24 mouse cellular contexts compared by ENCODE assay signal in the genomic region with DNA sequence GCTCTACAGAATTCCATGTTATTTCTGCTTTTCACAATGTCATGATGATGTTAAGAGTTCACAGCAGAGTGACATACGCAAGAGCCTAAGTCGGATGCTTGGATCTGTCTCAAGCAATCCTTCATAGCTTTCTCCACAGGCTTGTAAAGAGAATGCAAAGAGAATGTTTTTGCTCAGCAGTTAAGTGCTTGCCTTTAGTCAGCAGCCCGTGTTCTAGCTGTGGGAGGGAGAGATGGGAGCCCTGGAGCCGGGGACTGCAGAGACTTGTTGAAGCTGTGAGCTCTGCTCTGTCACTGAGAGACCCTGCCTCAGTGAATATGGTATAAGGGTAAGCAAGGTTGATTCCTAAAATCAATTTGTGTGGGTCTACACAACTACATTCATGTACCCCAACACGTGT.
DNase-seq lines count a peak whose midpoint lies in the region; ATAC-seq and TF ChIP-seq lines count a peak whose summit lies in the region.
"Had no signal": no experiment of that assay in that cellular context is flagged by ENCODE, and none has a peak within 500 bp of the region (broad histone marks: within the 10 kb centered on the region; RNA-seq: fewer than 3 reads in every experiment).

No protein-coding gene starts in this region.

- intact Hi-C loops in heart, postnatal 25 days (cut with DNase I) = no loop called here

- TF ChIP-seq CTCF in layer of hippocampus, adult 2 months (conservative IDR thresholded peaks at IDR 0.05) = no peak
- no peak for TF ChIP-seq CTCF in cortical plate, adult 2 months (IDR thresholded peaks at IDR 0.05; ENCODE audit: extremely low read depth, insufficient read depth, low read length)

- H3K9me3 ChIP-seq in forebrain, embryonic 11.5 days (ENCODE audit: control insufficient read depth, low read length) = no peaks in the 10 kb centered on the region
- H3K9me3 ChIP-seq: embryonic facial prominence, embryonic 13.5 days; embryonic facial prominence, embryonic 15.5 days; forebrain, embryonic 10.5 days; forebrain, embryonic 13.5 days; forebrain, embryonic 15.5 days had no signal

- no peak for ATAC-seq in forebrain, embryonic 11.5 days (replicated peaks; ENCODE audit: low FRiP score)
- ATAC-seq: forebrain, embryonic 13.5 days; forebrain, embryonic 15.5 days; forebrain, postnatal 0 days had no signal

- H3K36me3 ChIP-seq in forebrain, embryonic 11.5 days (ENCODE audit: control insufficient read depth, insufficient read depth, low read length) = no peaks in the 10 kb centered on the region
- H3K36me3 ChIP-seq: embryonic facial prominence, embryonic 13.5 days; embryonic facial prominence, embryonic 15.5 days; forebrain, embryonic 10.5 days; forebrain, embryonic 15.5 days had no signal

- H3K27me3 ChIP-seq in forebrain, embryonic 11.5 days (ENCODE audit: control insufficient read depth, insufficient read depth, low read length) = no peaks in the 10 kb centered on the region
- H3K27me3 ChIP-seq: embryonic facial prominence, embryonic 13.5 days; embryonic facial prominence, embryonic 15.5 days; forebrain, embryonic 13.5 days; forebrain, embryonic 15.5 days had no signal

- TF ChIP-seq POLR2A in cortical plate, adult 2 months (IDR thresholded peaks at IDR 0.05; ENCODE audit: extremely low read depth, insufficient read depth, low read length) = no peak

- H3K9ac ChIP-seq in forebrain, embryonic 11.5 days (ENCODE audit: low read length) = no peak overlapping the region
- H3K9ac ChIP-seq: embryonic facial prominence, embryonic 13.5 days; embryonic facial prominence, embryonic 15.5 days; forebrain, embryonic 13.5 days; forebrain, embryonic 15.5 days; forebrain, postnatal 0 days had no signal

- WGBS in forebrain, embryonic 11.5 days = 86% methylated on average over 5 of the region's 5 CpGs

- H3K27ac ChIP-seq in layer of hippocampus, adult 2 months = peak overlapping the region; percentile 8
- H3K27ac ChIP-seq in cortical plate, adult 2 months (ENCODE audit: insufficient read depth, low read length) = peak overlapping the region; percentile 48; the same call in 1 of the 2 replicates
- H3K27ac ChIP-seq in forebrain, embryonic 11.5 days (ENCODE audit: low read depth, low read length) = no peak overlapping the region
- H3K27ac ChIP-seq: embryonic facial prominence, embryonic 13.5 days; embryonic facial prominence, embryonic 15.5 days; forebrain, embryonic 10.5 days; forebrain, embryonic 13.5 days; forebrain, embryonic 15.5 days had no signal

- no peak overlapping the region for H3K4me2 ChIP-seq in forebrain, embryonic 11.5 days (ENCODE audit: low read depth, low read length, severe bottlenecking)
- H3K4me2 ChIP-seq: embryonic facial prominence, embryonic 13.5 days; embryonic facial prominence, embryonic 15.5 days; forebrain, embryonic 13.5 days; forebrain, embryonic 15.5 days had no signal

- H3K4me3 ChIP-seq in layer of hippocampus, adult 2 months = no peak overlapping the region
- no peak overlapping the region for H3K4me3 ChIP-seq in cortical plate, adult 2 months (ENCODE audit: insufficient read depth, low read length)
- no peak overlapping the region for H3K4me3 ChIP-seq in forebrain, embryonic 11.5 days (ENCODE audit: low read depth, low read length)
- H3K4me3 ChIP-seq: embryonic facial prominence, embryonic 13.5 days; embryonic facial prominence, embryonic 15.5 days; erythroblast, embryonic 14.5 days; forebrain, embryonic 10.5 days; forebrain, embryonic 13.5 days; forebrain, embryonic 15.5 days had no signal

- peak; percentile 61 for DNase-seq in heart, adult 11 months
- DNase-seq in heart, postnatal 25 days (ENCODE audit: low spot score) = no peak
- DNase-seq in layer of hippocampus, adult 2 months (ENCODE audit: low spot score in 2 of 2) = peak in 1 of 2 experiments; percentile 9
- DNase-seq in layer of hippocampus, postnatal 10 days (ENCODE audit: low spot score in 2 of 2) = no peak
- DNase-seq in right cerebral cortex, postnatal 25 days = peak; percentile 10
- DNase-seq in right cerebral cortex, adult 2 months (ENCODE audit: low spot score in 2 of 2) = no peak
- DNase-seq in forebrain, embryonic 11.5 days (ENCODE audit: low spot score) = no peak
- DNase-seq: adrenal gland, adult 2 months; adrenal gland, postnatal 10 days; adrenal gland, postnatal 25 days; cerebellum, adult 11-12 months; cerebellum, adult 2 months; cerebellum, adult 9-10 months; cerebellum, postnatal 10 days; cerebellum, postnatal 25 days; embryo, embryonic 11 days; forebrain, postnatal 0 days had no signal

- H3K4me1 ChIP-seq in cortical plate, adult 2 months (ENCODE audit: control insufficient read depth, insufficient read depth, low read length) = peaks cover 26% of the 10 kb centered on the region
- H3K4me1 ChIP-seq in forebrain, embryonic 11.5 days (replicated peaks; ENCODE audit: control insufficient read depth, insufficient read depth, low read length) = no peaks in the 10 kb centered on the region
- H3K4me1 ChIP-seq: embryonic facial prominence, embryonic 15.5 days; forebrain, embryonic 10.5 days; forebrain, embryonic 13.5 days; forebrain, embryonic 15.5 days had no signal

Comparison
In these comparisons a context has a peak if more than half of its experiments do, and no peak if none do; other contexts are left out.
1. DNase-seq: peak in heart, adult 11 months (single experiment) and right cerebral cortex, postnatal 25 days (single experiment); none in heart, postnatal 25 days (single experiment), layer of hippocampus, postnatal 10 days (0 of 2), right cerebral cortex, adult 2 months (0 of 2) and forebrain, embryonic 11.5 days (single experiment).